Mouse (Mus musculus) kidney, embryonic 15.5 days (tissue): ENCODE results near the gene Ptgr2. TPM values are rescaled to one million over a fixed set of nuclear protein-coding genes. Genes with fewer than 3 reads are reported as not detected.

Source experiments
- polyA plus RNA-seq: library from polyadenylated mRNA; unstranded; fragments of >200 nt; fragmentation: Nextera tagmentation; extraction: Ambion mirVana; gene quantifications from 2 replicates; pipeline ENCODE4 v1.2.1, GENCODE M21; 2015

The Ptgr2 gene
- polyA plus RNA-seq, 1 experiment from 2014 or later, result 25.4 TPM

Other genes starting within 250 kb of the Ptgr2 start
- gene Acot4, start 246.9 kb upstream of the Ptgr2 start, polyA plus RNA-seq, result 6.0 TPM in 2 replicates
- gene Gm49366, start 246.3 kb upstream of the Ptgr2 start, polyA plus RNA-seq, result not detected in 2 replicates
- gene Acot3, start 233.1 kb upstream of the Ptgr2 start, polyA plus RNA-seq, result 1.8 and 2.4 TPM in 2 replicates
- not detected in 2 replicates for gene Acot5, start 215.9 kb upstream of the Ptgr2 start, polyA plus RNA-seq
- 1.5 and 1.8 TPM in 2 replicates for gene Acot6, start 184.6 kb upstream of the Ptgr2 start, polyA plus RNA-seq
- 5.3 and 6.5 TPM in 2 replicates for gene Dnal1, start 170.9 kb upstream of the Ptgr2 start, polyA plus RNA-seq
- 1.00 and 1.0 TPM in 2 replicates for gene Pnma1, start 136.7 kb upstream of the Ptgr2 start, polyA plus RNA-seq
- 8.7 and 10.8 TPM in 2 replicates for gene Elmsan1, start 66.4 kb upstream of the Ptgr2 start, polyA plus RNA-seq
- gene Zfp410, start 31.6 kb downstream of the Ptgr2 start, polyA plus RNA-seq, result 77.8 and 79.4 TPM in 2 replicates
- gene Coq6, start 76.4 kb downstream of the Ptgr2 start, polyA plus RNA-seq, result 50.2 and 53.3 TPM in 2 replicates
- gene Fam161b, start 76.6 kb downstream of the Ptgr2 start, polyA plus RNA-seq, result 3.7 and 4.2 TPM in 2 replicates
- gene Entpd5, start 123.8 kb downstream of the Ptgr2 start, polyA plus RNA-seq, result 36.8 and 38.0 TPM in 2 replicates
- gene Bbof1, start 123.8 kb downstream of the Ptgr2 start, polyA plus RNA-seq, result 1.2 and 1.7 TPM in 2 replicates
- 23.8 and 24.8 TPM in 2 replicates for gene Rnf113a2, start 132.0 kb downstream of the Ptgr2 start, polyA plus RNA-seq
- gene Aldh6a1, start 165.8 kb downstream of the Ptgr2 start, polyA plus RNA-seq, result 60.7 and 62.8 TPM in 2 replicates
- 23.2 and 23.4 TPM in 2 replicates for gene Lin52, start 166.2 kb downstream of the Ptgr2 start, polyA plus RNA-seq